ENCODE assay signal across 12 mouse cellular contexts in genomic region chr4:122008168-122008839, GRCm38 (mm10).
DNase-seq lines count a peak whose midpoint lies in the region; ATAC-seq and TF ChIP-seq lines count a peak whose summit lies in the region.
"Had no signal": no experiment of that assay in that cellular context is flagged by ENCODE, and none has a peak within 500 bp of the region (broad histone marks: within the 10 kb centered on the region; RNA-seq: fewer than 3 reads in every experiment).

No protein-coding gene starts in this region.

- no peaks in the 10 kb centered on the region for H3K27me3 ChIP-seq in forebrain, embryonic 12.5 days
- H3K27me3 ChIP-seq in forebrain, embryonic 14.5 days (replicated peaks; ENCODE audit: control insufficient read depth, insufficient read depth, low read length): no peaks in the 10 kb centered on the region
- no peaks in the 10 kb centered on the region for H3K27me3 ChIP-seq in kidney, embryonic 15.5 days
- no peaks in the 10 kb centered on the region for H3K27me3 ChIP-seq in G1E (ENCODE audit: insufficient read depth, low read length)
- no peaks in the 10 kb centered on the region for H3K27me3 ChIP-seq in limb, embryonic 14.5 days (ENCODE audit: control insufficient read depth, insufficient read depth, low read length)
- H3K27me3 ChIP-seq: liver, embryonic 15.5 days had no signal

- no peaks in the 10 kb centered on the region for H3K4me1 ChIP-seq in forebrain, embryonic 12.5 days
- H3K4me1 ChIP-seq in forebrain, embryonic 14.5 days (ENCODE audit: control insufficient read depth, insufficient read depth, low read length): no peaks in the 10 kb centered on the region
- no peaks in the 10 kb centered on the region for H3K4me1 ChIP-seq in kidney, embryonic 15.5 days
- no peaks in the 10 kb centered on the region for H3K4me1 ChIP-seq in G1E (ENCODE audit: insufficient read depth, low read depth, low read length)
- H3K4me1 ChIP-seq in limb, embryonic 14.5 days (ENCODE audit: control insufficient read depth, insufficient read depth, low read length): no peaks in the 10 kb centered on the region
- H3K4me1 ChIP-seq: liver, embryonic 15.5 days had no signal

- H3K9ac ChIP-seq in forebrain, embryonic 12.5 days: no peak overlapping the region
- H3K9ac ChIP-seq in forebrain, embryonic 14.5 days (ENCODE audit: low read length): no peak overlapping the region
- no peak overlapping the region for H3K9ac ChIP-seq in kidney, embryonic 15.5 days
- H3K9ac ChIP-seq in limb, embryonic 14.5 days (ENCODE audit: low read depth, low read length, severe bottlenecking): no peak overlapping the region
- H3K9ac ChIP-seq: liver, embryonic 15.5 days had no signal

- no peak for DNase-seq in forebrain, embryonic 14.5 days (ENCODE audit: low spot score)
- DNase-seq in kidney, postnatal 36 days: no peak
- DNase-seq in G1E (ENCODE audit: low spot score): no peak
- DNase-seq in limb, embryonic 14.5 days (ENCODE audit: low spot score): no peak
- no peak for DNase-seq in right cerebral cortex, postnatal 14 days
- no peak for DNase-seq in left cerebral cortex, adult 9 months (ENCODE audit: low spot score in 2 of 2)
- DNase-seq: heart, adult 18-20 months; kidney, adult 2 months had no signal

- ATAC-seq in forebrain, embryonic 12.5 days (ENCODE audit: low FRiP score): peak; percentile 23; the same call in 1 of the 2 replicates
- ATAC-seq in forebrain, embryonic 14.5 days: no peak
- ATAC-seq in kidney, embryonic 15.5 days (replicated peaks; ENCODE audit: low FRiP score): peak; percentile 62
- ATAC-seq in G1E (ENCODE audit: extremely low read depth, insufficient number of reproducible peaks, low FRiP score, poor library complexity, severe bottlenecking): no peak
- 0 out of 2 replicates have a peak, but pooled peaks have one; percentile 26 for ATAC-seq in limb, embryonic 14.5 days (ENCODE audit: low FRiP score, low read depth)
- ATAC-seq: forebrain, embryonic 16.5 days had no signal

- H3K9me3 ChIP-seq in forebrain, embryonic 12.5 days: peaks cover 53% of the 10 kb centered on the region
- peaks cover 55% of the 10 kb centered on the region for H3K9me3 ChIP-seq in forebrain, embryonic 14.5 days (replicated peaks; ENCODE audit: control insufficient read depth, low read length)
- peaks cover 75% of the 10 kb centered on the region for H3K9me3 ChIP-seq in kidney, embryonic 15.5 days (replicated peaks)
- H3K9me3 ChIP-seq in G1E (replicated peaks): peaks cover 29% of the 10 kb centered on the region
- peaks cover 57% of the 10 kb centered on the region for H3K9me3 ChIP-seq in limb, embryonic 14.5 days (ENCODE audit: control insufficient read depth, low read length)

- H3K4me3 ChIP-seq in forebrain, embryonic 12.5 days (replicated peaks): no peak overlapping the region
- no peak overlapping the region for H3K4me3 ChIP-seq in forebrain, embryonic 14.5 days (ENCODE audit: low read depth, low read length)
- H3K4me3 ChIP-seq in kidney, embryonic 15.5 days (replicated peaks): no peak overlapping the region
- peak overlapping the region; percentile 13; the same call in 1 of the 2 replicates for H3K4me3 ChIP-seq in G1E (ENCODE audit: low read depth, low read length)
- no peak overlapping the region for H3K4me3 ChIP-seq in limb, embryonic 14.5 days (replicated peaks; ENCODE audit: low read length)
- H3K4me3 ChIP-seq: liver, embryonic 15.5 days had no signal

- H3K4me2 ChIP-seq in forebrain, embryonic 12.5 days: no peak overlapping the region
- no peak overlapping the region for H3K4me2 ChIP-seq in forebrain, embryonic 14.5 days (ENCODE audit: low read length)
- H3K4me2 ChIP-seq in kidney, embryonic 15.5 days: no peak overlapping the region
- H3K4me2 ChIP-seq in limb, embryonic 14.5 days (replicated peaks; ENCODE audit: low read depth, low read length, severe bottlenecking): no peak overlapping the region
- H3K4me2 ChIP-seq: liver, embryonic 15.5 days had no signal

- no peak for TF ChIP-seq CTCF in G1E (IDR thresholded peaks at IDR 0.05; ENCODE audit: low read depth, low read length)

- 94% methylated on average over 39 of the region's 39 CpGs for WGBS in forebrain, embryonic 12.5 days
- 94% methylated on average over 39 of the region's 39 CpGs for WGBS in forebrain, embryonic 14.5 days
- WGBS in kidney, embryonic 15.5 days: 95% methylated on average over 39 of the region's 39 CpGs
- 93% methylated on average over 39 of the region's 39 CpGs for WGBS in limb, embryonic 14.5 days

- no peak for TF ChIP-seq POLR2A in limb, embryonic 14.5 days (IDR thresholded peaks at IDR 0.05; ENCODE audit: borderline replicate concordance, extremely low read depth, insufficient read depth, insufficient read length)

- H3K27ac ChIP-seq in forebrain, embryonic 12.5 days: no peak overlapping the region
- H3K27ac ChIP-seq in forebrain, embryonic 14.5 days (ENCODE audit: low read depth, low read length): no peak overlapping the region
- H3K27ac ChIP-seq in kidney, embryonic 15.5 days: no peak overlapping the region
- H3K27ac ChIP-seq in limb, embryonic 14.5 days (replicated peaks; ENCODE audit: low read depth, low read length): no peak overlapping the region
- H3K27ac ChIP-seq: liver, embryonic 15.5 days had no signal

- H3K36me3 ChIP-seq in forebrain, embryonic 12.5 days (replicated peaks): no peaks in the 10 kb centered on the region
- H3K36me3 ChIP-seq in forebrain, embryonic 14.5 days (ENCODE audit: control insufficient read depth, insufficient read depth, low read length): no peaks in the 10 kb centered on the region
- H3K36me3 ChIP-seq in kidney, embryonic 15.5 days: no peaks in the 10 kb centered on the region
- no peaks in the 10 kb centered on the region for H3K36me3 ChIP-seq in G1E (replicated peaks)
- H3K36me3 ChIP-seq in limb, embryonic 14.5 days (ENCODE audit: control insufficient read depth, insufficient read depth, low read length): no peaks in the 10 kb centered on the region

Comparison
In these comparisons a context has a peak if more than half of its experiments do, and no peak if none do; other contexts are left out.
1. ATAC-seq: peak in forebrain, embryonic 12.5 days (single experiment), kidney, embryonic 15.5 days (single experiment) and limb, embryonic 14.5 days (single experiment); none in forebrain, embryonic 14.5 days (single experiment) and G1E (single experiment).